Mouse (Mus musculus): Measurements from ENCODE around the gene Rnf167. TPM values are rescaled to one million over a fixed set of nuclear protein-coding genes. Genes with fewer than 3 reads are reported as not detected.

Gene Rnf167
- polyA plus RNA-seq, 1 experiment from 2014 or later = 130 TPM

- H3K9me3 ChIP-seq = no peaks in the 10 kb centered on the region
- H3K4me3 ChIP-seq = no peak within 1 kb of the TSS
- ATAC-seq (replicated peaks) = no peak
- H3K36me3 ChIP-seq = no peaks in the 10 kb centered on the region
- peaks cover 8% of the 10 kb centered on the region for H3K4me1 ChIP-seq
- no peak within 1 kb of the TSS for H3K9ac ChIP-seq (replicated peaks)
- no peak within 1 kb of the TSS for H3K27ac ChIP-seq (replicated peaks)
- no peak within 1 kb of the TSS for H3K4me2 ChIP-seq (replicated peaks)
- WGBS = 50% methylated on average over 1 of the region's 1 CpGs
- H3K27me3 ChIP-seq = no peaks in the 10 kb centered on the region
Measured at GRCm38 (mm10) chr11:70619101-70619500, 27.9 kb upstream of the Rnf167 start, which contains the start of gene Chrne. Gene Chrne (minus strand): TSS chr11:70619216.

- Histone ChIP-seq H3K9me3 (no peaks in the 10 kb centered on the region), H3K27me3 (no peaks in the 10 kb centered on the region), H3K4me3 (no peak overlapping the region), H3K4me1 (no peaks in the 10 kb centered on the region), H3K27ac (replicated peaks) (no peak overlapping the region), H3K9ac (replicated peaks) (no peak overlapping the region), H3K4me2 (replicated peaks) (no peak overlapping the region), H3K36me3 (no peaks in the 10 kb centered on the region)
- no peak for ATAC-seq (replicated peaks)
- 54% methylated on average over 7 of the region's 7 CpGs for WGBS
Measured at GRCm38 (mm10) chr11:70621972-70622814, 24.8 kb upstream of the Rnf167 start.

GRCm38 (mm10) chr11:70623053-70623742 lies 23.8 kb upstream of the Rnf167 start:
- H3K4me3 ChIP-seq = no peak overlapping the region
- no peak for ATAC-seq (replicated peaks)
- H3K36me3 ChIP-seq = no peaks in the 10 kb centered on the region
- no peaks in the 10 kb centered on the region for H3K9me3 ChIP-seq
- no peak overlapping the region for H3K27ac ChIP-seq (replicated peaks)
- no peaks in the 10 kb centered on the region for H3K27me3 ChIP-seq
- no peaks in the 10 kb centered on the region for H3K4me1 ChIP-seq
- no peak overlapping the region for H3K9ac ChIP-seq (replicated peaks)
- 82% methylated on average over 10 of the region's 10 CpGs for WGBS
- H3K4me2 ChIP-seq (replicated peaks) = no peak overlapping the region

DNA sequence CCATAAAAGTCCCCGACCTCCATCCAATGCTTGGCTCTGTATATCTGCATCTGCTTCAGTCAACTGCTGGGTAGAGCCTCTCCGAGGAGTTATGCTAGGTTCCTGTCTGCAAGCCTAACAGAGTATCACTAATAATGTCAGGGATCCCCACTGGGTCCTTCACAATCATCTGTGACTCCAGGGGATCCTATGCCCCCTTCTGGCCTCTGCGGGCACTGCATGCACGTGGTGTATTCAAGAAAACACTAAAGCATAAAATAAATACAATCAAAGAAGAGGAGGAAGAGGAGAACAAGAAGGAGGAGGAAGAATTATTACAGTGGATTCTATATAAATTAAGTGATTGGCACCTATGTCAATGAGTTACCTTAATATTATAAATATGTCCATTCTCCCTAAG lies 21.6 kb upstream of the Rnf167 start:
- H3K36me3 ChIP-seq = no peaks in the 10 kb centered on the region
- no peak overlapping the region for H3K4me2 ChIP-seq (replicated peaks)
- no peak for ATAC-seq (replicated peaks)
- no peak overlapping the region for H3K9ac ChIP-seq (replicated peaks)
- H3K4me3 ChIP-seq = no peak overlapping the region
- H3K27me3 ChIP-seq = no peaks in the 10 kb centered on the region
- no peaks in the 10 kb centered on the region for H3K9me3 ChIP-seq
- no peak overlapping the region for H3K27ac ChIP-seq (replicated peaks)
- 51% methylated on average over 4 of the region's 4 CpGs for WGBS
- H3K4me1 ChIP-seq = no peaks in the 10 kb centered on the region

- H3K4me2 ChIP-seq (replicated peaks) = no peak overlapping the region
- ATAC-seq (replicated peaks) = no peak
- no peaks in the 10 kb centered on the region for H3K27me3 ChIP-seq
- H3K36me3 ChIP-seq = no peaks in the 10 kb centered on the region
- H3K4me3 ChIP-seq = no peak overlapping the region
- no peaks in the 10 kb centered on the region for H3K4me1 ChIP-seq
- H3K9me3 ChIP-seq = no peaks in the 10 kb centered on the region
- no peak overlapping the region for H3K27ac ChIP-seq (replicated peaks)
- WGBS = 77% methylated on average over 4 of the region's 4 CpGs
- H3K9ac ChIP-seq (replicated peaks) = no peak overlapping the region
Measured at GRCm38 (mm10) chr11:70626877-70627276, 20.2 kb upstream of the Rnf167 start.

DNA sequence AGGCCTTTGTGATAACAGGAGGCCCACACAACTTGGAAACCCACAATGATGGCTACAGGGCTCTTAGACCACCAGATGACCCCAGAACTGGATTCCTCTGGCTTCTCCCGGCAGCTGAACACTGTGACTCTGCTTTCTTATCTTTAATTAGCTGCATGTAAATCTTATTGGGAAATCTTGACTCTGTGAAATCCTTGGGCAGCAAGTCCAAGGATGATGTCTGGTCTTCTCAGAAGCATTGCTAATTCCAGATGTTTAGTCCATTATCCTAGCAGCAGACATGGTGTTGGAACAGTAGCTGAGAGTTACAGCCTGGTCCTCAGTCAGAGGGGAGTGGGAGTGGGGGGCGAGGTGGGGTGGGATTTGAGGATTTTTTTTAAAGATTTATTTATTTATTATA lies 18.6 kb upstream of the Rnf167 start:
- Histone ChIP-seq H3K4me2 (replicated peaks) (no peak overlapping the region), H3K36me3 (no peaks in the 10 kb centered on the region), H3K27ac (replicated peaks) (no peak overlapping the region), H3K9me3 (no peaks in the 10 kb centered on the region), H3K27me3 (no peaks in the 10 kb centered on the region), H3K4me3 (no peak overlapping the region), H3K4me1 (no peaks in the 10 kb centered on the region), H3K9ac (replicated peaks) (no peak overlapping the region)
- 81% methylated on average over 2 of the region's 2 CpGs for WGBS
- no peak for ATAC-seq (replicated peaks)

DNA sequence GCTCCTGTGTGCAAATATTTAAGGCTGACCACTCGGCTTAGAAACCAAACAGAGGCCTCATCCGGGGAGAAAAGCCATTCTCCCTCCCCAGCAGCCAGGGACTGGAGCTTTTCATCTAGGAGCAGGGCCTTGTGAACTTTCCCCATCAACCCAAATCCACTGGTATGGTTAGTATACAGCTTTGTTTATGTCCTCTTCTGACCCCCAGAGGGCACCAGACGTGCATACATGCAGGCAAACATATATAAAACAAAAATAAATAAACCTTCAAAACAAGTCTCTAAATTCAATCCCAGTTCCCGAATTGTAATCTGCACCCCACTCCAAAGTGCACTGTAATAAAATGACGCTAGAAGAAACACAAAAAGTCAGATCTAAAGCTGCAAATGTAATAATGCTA lies 17.5 kb upstream of the Rnf167 start:
- WGBS = 60% methylated on average over 5 of the region's 5 CpGs
- H3K9me3 ChIP-seq = no peaks in the 10 kb centered on the region
- H3K27me3 ChIP-seq = no peaks in the 10 kb centered on the region
- no peak for ATAC-seq (replicated peaks)
- H3K36me3 ChIP-seq = no peaks in the 10 kb centered on the region
- H3K9ac ChIP-seq (replicated peaks) = no peak overlapping the region
- H3K4me1 ChIP-seq = no peaks in the 10 kb centered on the region
- no peak overlapping the region for H3K27ac ChIP-seq (replicated peaks)
- no peak overlapping the region for H3K4me2 ChIP-seq (replicated peaks)
- no peak overlapping the region for H3K4me3 ChIP-seq

DNA sequence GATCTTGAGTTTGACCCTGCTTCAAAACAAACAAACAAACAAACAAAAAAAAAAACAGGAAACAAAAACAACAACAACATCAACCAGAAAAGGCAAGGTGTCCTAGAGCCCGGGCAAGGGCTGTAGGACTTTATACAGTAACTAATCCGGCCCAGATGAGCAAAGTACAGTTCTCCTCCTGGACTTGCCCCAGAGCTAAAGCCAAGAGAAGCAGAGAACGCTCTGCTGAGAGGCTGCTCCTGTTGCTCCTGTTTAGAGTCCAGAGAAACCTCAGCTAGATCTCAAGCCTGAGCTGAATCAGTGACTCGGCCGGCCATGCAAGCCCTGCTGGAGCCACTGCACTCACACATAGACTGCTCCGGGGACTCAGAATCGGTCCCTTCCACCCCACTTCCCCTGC lies 16.9 kb upstream of the Rnf167 start:
- no peaks in the 10 kb centered on the region for H3K9me3 ChIP-seq
- no peaks in the 10 kb centered on the region for H3K36me3 ChIP-seq
- no peak overlapping the region for H3K4me3 ChIP-seq
- H3K4me1 ChIP-seq = no peaks in the 10 kb centered on the region
- WGBS = 73% methylated on average over 7 of the region's 7 CpGs
- ATAC-seq (replicated peaks) = no peak
- no peaks in the 10 kb centered on the region for H3K27me3 ChIP-seq
- H3K27ac ChIP-seq (replicated peaks) = no peak overlapping the region
- no peak overlapping the region for H3K4me2 ChIP-seq (replicated peaks)
- no peak overlapping the region for H3K9ac ChIP-seq (replicated peaks)

DNA sequence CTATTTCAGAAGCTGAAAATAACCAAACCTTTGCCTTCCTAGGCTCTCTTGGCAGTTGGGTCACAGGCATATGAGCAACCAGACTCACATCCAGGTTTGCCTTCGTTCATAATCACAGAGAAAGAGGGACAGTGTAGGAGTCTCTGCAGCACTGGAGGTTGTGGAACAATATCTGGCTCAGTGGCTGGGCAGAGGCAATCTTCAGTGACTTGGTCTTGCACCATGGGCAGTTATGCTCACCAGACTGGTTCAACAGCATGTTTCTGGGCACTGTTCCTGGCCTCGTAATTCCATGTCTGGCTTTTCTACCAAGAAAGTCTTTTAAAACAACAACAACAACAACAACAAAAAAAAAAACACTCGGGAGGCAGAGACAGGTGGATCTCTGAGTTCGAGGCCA lies 11.4 kb upstream of the Rnf167 start:
- H3K9me3 ChIP-seq = no peaks in the 10 kb centered on the region
- H3K27ac ChIP-seq (replicated peaks) = no peak overlapping the region
- no peak overlapping the region for H3K9ac ChIP-seq (replicated peaks)
- no peak overlapping the region for H3K4me2 ChIP-seq (replicated peaks)
- 78% methylated on average over 4 of the region's 4 CpGs for WGBS
- H3K4me1 ChIP-seq = no peaks in the 10 kb centered on the region
- H3K27me3 ChIP-seq = no peaks in the 10 kb centered on the region
- no peak for ATAC-seq (replicated peaks)
- no peak overlapping the region for H3K4me3 ChIP-seq
- H3K36me3 ChIP-seq = no peaks in the 10 kb centered on the region

GRCm38 (mm10) chr11:70637764-70638163 lies 9.3 kb upstream of the Rnf167 start:
- no peaks in the 10 kb centered on the region for H3K4me1 ChIP-seq
- no peak overlapping the region for H3K9ac ChIP-seq (replicated peaks)
- no peaks in the 10 kb centered on the region for H3K27me3 ChIP-seq
- ATAC-seq (replicated peaks) = no peak
- 85% methylated on average over 1 of the region's 1 CpGs for WGBS
- H3K36me3 ChIP-seq = 0 out of 2 replicates have a peak, but pooled peaks cover under 1% of the 10 kb centered on the region
- no peaks in the 10 kb centered on the region for H3K9me3 ChIP-seq
- H3K27ac ChIP-seq (replicated peaks) = no peak overlapping the region
- no peak overlapping the region for H3K4me2 ChIP-seq (replicated peaks)
- no peak overlapping the region for H3K4me3 ChIP-seq

DNA sequence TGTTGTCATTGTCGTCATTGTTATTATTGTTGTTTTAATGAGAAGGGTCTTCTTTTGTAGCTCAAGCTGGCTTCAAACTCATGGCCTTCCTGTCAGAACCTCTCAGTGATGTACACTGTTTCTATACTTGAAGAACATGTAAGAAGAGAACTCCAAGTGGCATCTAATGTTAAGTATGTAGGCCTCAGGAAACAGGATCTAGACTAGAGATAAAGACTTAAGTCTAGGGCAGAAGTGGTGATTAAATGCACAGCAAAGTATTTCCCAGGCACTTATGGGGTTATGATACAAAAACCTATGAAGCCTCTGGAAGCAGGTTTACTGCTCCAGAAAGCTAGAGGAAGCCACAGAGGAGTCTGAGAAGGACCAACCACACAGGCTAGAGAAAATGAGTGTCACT lies 8.7 kb upstream of the Rnf167 start:
- no peaks in the 10 kb centered on the region for H3K4me1 ChIP-seq
- no peak for ATAC-seq (replicated peaks)
- H3K4me2 ChIP-seq (replicated peaks) = no peak overlapping the region
- H3K27ac ChIP-seq (replicated peaks) = no peak overlapping the region
- H3K27me3 ChIP-seq = no peaks in the 10 kb centered on the region
- 0 out of 2 replicates have a peak, but pooled peaks cover 5% of the 10 kb centered on the region for H3K36me3 ChIP-seq
- H3K9me3 ChIP-seq = no peaks in the 10 kb centered on the region
- no peak overlapping the region for H3K9ac ChIP-seq (replicated peaks)
- no peak overlapping the region for H3K4me3 ChIP-seq
- 86% methylated on average over 1 of the region's 1 CpGs for WGBS

DNA sequence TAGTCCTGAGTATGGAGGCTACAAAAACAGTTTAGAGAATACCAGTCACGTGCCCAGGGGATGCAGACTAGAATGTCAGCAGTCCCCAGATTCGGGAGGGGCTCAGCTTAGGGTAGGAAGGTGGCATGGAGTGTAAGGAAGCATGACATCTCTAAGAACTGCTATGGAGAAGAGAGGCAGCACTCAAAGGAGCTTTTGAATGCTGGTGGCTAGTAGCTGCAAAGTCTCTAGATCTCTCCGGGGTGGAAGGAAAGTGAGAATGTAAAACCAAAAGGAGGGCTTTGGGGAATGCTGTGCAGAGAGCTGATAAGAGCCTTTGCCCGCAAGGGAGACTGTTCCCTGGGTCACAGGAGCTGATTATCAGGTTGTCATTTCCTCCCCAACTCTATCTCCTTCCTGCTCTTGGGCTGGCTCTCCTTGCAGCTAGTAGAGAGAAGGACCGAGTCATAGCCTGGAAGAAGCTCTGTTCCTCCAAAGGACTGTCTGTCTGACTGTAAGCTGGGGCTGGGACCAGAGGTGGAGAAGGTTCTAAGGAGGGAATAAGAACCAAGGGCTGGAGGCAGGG lies 8.2 kb upstream of the Rnf167 start, which contains the start of gene Gp1ba:
Gene Gp1ba (plus strand): TSS at position 409 of the 565 bp plus-strand sequence.
- Histone ChIP-seq H3K9ac (replicated peaks) (no peak within 1 kb of the TSS), H3K4me2 (replicated peaks) (no peak within 1 kb of the TSS), H3K4me1 (no peaks in the 10 kb centered on the region), H3K27me3 (no peaks in the 10 kb centered on the region), H3K9me3 (no peaks in the 10 kb centered on the region), H3K27ac (replicated peaks) (no peak within 1 kb of the TSS), H3K36me3 (0 out of 2 replicates have a peak, but pooled peaks cover 5% of the 10 kb centered on the region), H3K4me3 (no peak within 1 kb of the TSS)
- no peak for ATAC-seq (replicated peaks)
- 59% methylated on average over 5 of the region's 5 CpGs for WGBS
